Mouse (Mus musculus): Measurements from ENCODE around the gene Olfr1129.
"Not testable (repeated sequence)": the region's sequence is repeated elsewhere in the genome, so short reads cannot be mapped to it uniquely, and the experiment has no call there.

- not testable (repeated sequence) for TF ChIP-seq EP300 (IDR thresholded peaks at IDR 0.05; ENCODE audit: insufficient read depth, low read depth, low read length); CTCF (IDR thresholded peaks at IDR 0.05; ENCODE audit: low read depth, low read length)
Measured at GRCm38 (mm10) chr2:87525899-87526616, 47.6 kb upstream of the Olfr1129 start.

Measured in ES-Bruce4 (cell line).